8 mouse cellular contexts compared by ENCODE assay signal in genomic region chr2:75137983-75138745, GRCm38 (mm10).
A peak's percentile ranks its signal among the peaks of the same experiment; 100 is the strongest.
DNase-seq lines count a peak whose midpoint lies in the region; ATAC-seq and TF ChIP-seq lines count a peak whose summit lies in the region.

No protein-coding gene starts in this region.

- H3K9me3 ChIP-seq in forebrain, embryonic 11.5 days (ENCODE audit: control insufficient read depth, low read length), result no peaks in the 10 kb centered on the region
- H3K9me3 ChIP-seq in heart, postnatal 0 days (replicated peaks; ENCODE audit: control insufficient read depth, low read length), result no peaks in the 10 kb centered on the region
- H3K9me3 ChIP-seq in liver, embryonic 16.5 days (replicated peaks; ENCODE audit: control insufficient read depth, low read length), result no peaks in the 10 kb centered on the region
- H3K9me3 ChIP-seq in neural tube, embryonic 15.5 days (replicated peaks), result no peaks in the 10 kb centered on the region

- no peaks in the 10 kb centered on the region for H3K4me1 ChIP-seq in bone marrow, adult 2 months (ENCODE audit: control insufficient read depth, insufficient read depth, low read length)
- H3K4me1 ChIP-seq in forebrain, embryonic 11.5 days (replicated peaks; ENCODE audit: control insufficient read depth, insufficient read depth, low read length), result no peaks in the 10 kb centered on the region
- H3K4me1 ChIP-seq in heart, postnatal 0 days (ENCODE audit: control insufficient read depth, insufficient read depth), result no peaks in the 10 kb centered on the region
- H3K4me1 ChIP-seq in liver, embryonic 16.5 days (ENCODE audit: control insufficient read depth, low read depth, low read length), result no peaks in the 10 kb centered on the region; the same call in 1 of the 2 replicates
- H3K4me1 ChIP-seq in neural tube, embryonic 15.5 days, result peaks cover 21% of the 10 kb centered on the region

- H3K4me3 ChIP-seq in bone marrow, adult 2 months (replicated peaks; ENCODE audit: control insufficient read depth, low read depth, low read length), result no peak overlapping the region
- peak overlapping the region; percentile 29 for H3K4me3 ChIP-seq in forebrain, embryonic 11.5 days (ENCODE audit: low read depth, low read length)
- peak overlapping the region; percentile 48 for H3K4me3 ChIP-seq in heart, postnatal 0 days (ENCODE audit: low read depth, low read length)
- H3K4me3 ChIP-seq in liver, embryonic 16.5 days (ENCODE audit: low read depth, low read length), result peak overlapping the region; percentile 27
- peak overlapping the region; percentile 47 for H3K4me3 ChIP-seq in neural tube, embryonic 15.5 days (replicated peaks)

- 6% methylated on average over 29 of the region's 29 CpGs for WGBS in bone marrow, adult 2 months
- 6% methylated on average over 29 of the region's 29 CpGs for WGBS in forebrain, embryonic 11.5 days
- 9% methylated on average over 29 of the region's 29 CpGs for WGBS in heart, postnatal 0 days
- WGBS in liver, embryonic 16.5 days (ENCODE audit: insufficient replicate concordance), result 4% methylated on average over 29 of the region's 29 CpGs
- WGBS in neural tube, embryonic 15.5 days, result 4% methylated on average over 29 of the region's 29 CpGs

- no peaks in the 10 kb centered on the region for H3K36me3 ChIP-seq in forebrain, embryonic 11.5 days (ENCODE audit: control insufficient read depth, insufficient read depth, low read length)
- no peaks in the 10 kb centered on the region for H3K36me3 ChIP-seq in heart, postnatal 0 days (replicated peaks; ENCODE audit: control insufficient read depth, insufficient read depth, low read length)
- H3K36me3 ChIP-seq in liver, embryonic 16.5 days (ENCODE audit: control insufficient read depth, insufficient read depth), result no peaks in the 10 kb centered on the region
- H3K36me3 ChIP-seq in neural tube, embryonic 15.5 days, result no peaks in the 10 kb centered on the region

- peak; percentile 51 to 67 for DNase-seq in CD8-positive naive resting alpha-beta T cell, adult 2 months (ENCODE audit: low read depth in 2 of 2, low spot score in 2 of 2)
- DNase-seq in forebrain, embryonic 11.5 days (ENCODE audit: low spot score), result peak; percentile 88
- no peak for DNase-seq in heart, postnatal 0 days (ENCODE audit: low spot score)
- peak; percentile 81 to 85 for DNase-seq in kidney, postnatal 25 days
- DNase-seq in thymus, postnatal 4 days, result peak; percentile 93

- 0 out of 2 replicates have a peak, but pooled peaks have one; percentile 36 for ATAC-seq in forebrain, embryonic 11.5 days (replicated peaks; ENCODE audit: low FRiP score)
- no peak; the same call in 1 of the 2 replicates for ATAC-seq in heart, postnatal 0 days (ENCODE audit: insufficient read depth, low read depth)
- no peak for ATAC-seq in liver, embryonic 16.5 days (ENCODE audit: low read depth)
- peak; percentile 86 for ATAC-seq in neural tube, embryonic 15.5 days (ENCODE audit: low FRiP score)

- TF ChIP-seq CTCF in bone marrow, adult 2 months (IDR thresholded peaks at IDR 0.05; ENCODE audit: control insufficient read depth, insufficient read depth, low read length), result peak; percentile 16; the same call in 1 of the 2 replicates
- peak; percentile 66 for TF ChIP-seq CTCF in heart, postnatal 0 days (IDR thresholded peaks at IDR 0.05; ENCODE audit: low read depth)

- H3K9ac ChIP-seq in forebrain, embryonic 11.5 days (ENCODE audit: low read length), result no peak overlapping the region
- no peak overlapping the region for H3K9ac ChIP-seq in heart, postnatal 0 days (replicated peaks; ENCODE audit: low read depth, low read length)
- H3K9ac ChIP-seq in liver, embryonic 16.5 days (ENCODE audit: low read depth, low read length), result no peak overlapping the region
- H3K9ac ChIP-seq in neural tube, embryonic 15.5 days (replicated peaks), result peak overlapping the region; percentile 60

- peak overlapping the region; percentile 66 for H3K4me2 ChIP-seq in forebrain, embryonic 11.5 days (ENCODE audit: low read depth, low read length, severe bottlenecking)
- H3K4me2 ChIP-seq in heart, postnatal 0 days (ENCODE audit: low read depth, low read length), result peak overlapping the region; percentile 71
- peak overlapping the region; percentile 46 for H3K4me2 ChIP-seq in liver, embryonic 16.5 days (ENCODE audit: low read depth, low read length)
- H3K4me2 ChIP-seq in neural tube, embryonic 15.5 days, result peak overlapping the region; percentile 97

- no peak overlapping the region for H3K27ac ChIP-seq in bone marrow, adult 2 months (ENCODE audit: control insufficient read depth, insufficient read depth, low read depth, low read length, poor library complexity)
- H3K27ac ChIP-seq in forebrain, embryonic 11.5 days (ENCODE audit: low read depth, low read length), result no peak overlapping the region
- H3K27ac ChIP-seq in heart, postnatal 0 days (ENCODE audit: low read depth), result no peak overlapping the region
- no peak overlapping the region for H3K27ac ChIP-seq in liver, embryonic 16.5 days (ENCODE audit: low read length)
- peak overlapping the region; percentile 61; the same call in 1 of the 2 replicates for H3K27ac ChIP-seq in neural tube, embryonic 15.5 days (replicated peaks)

- no peak for TF ChIP-seq POLR2A in bone marrow, adult 2 months (IDR thresholded peaks at IDR 0.05; ENCODE audit: borderline replicate concordance, control insufficient read depth, low read depth, low read length)

- H3K27me3 ChIP-seq in forebrain, embryonic 11.5 days (ENCODE audit: control insufficient read depth, insufficient read depth, low read length), result peaks cover 43% of the 10 kb centered on the region
- peaks cover 67% of the 10 kb centered on the region for H3K27me3 ChIP-seq in heart, postnatal 0 days (ENCODE audit: control insufficient read depth, insufficient read depth, low read length)
- H3K27me3 ChIP-seq in liver, embryonic 16.5 days (ENCODE audit: control insufficient read depth, insufficient read depth, low read depth, low read length), result peaks cover 34% of the 10 kb centered on the region
- peaks cover 8% of the 10 kb centered on the region for H3K27me3 ChIP-seq in neural tube, embryonic 15.5 days (replicated peaks)

- no peak for TF ChIP-seq EP300 in heart, postnatal 0 days (IDR thresholded peaks at IDR 0.05; ENCODE audit: low read depth)

Comparison
In these comparisons a context has a peak if more than half of its experiments do, and no peak if none do; other contexts are left out.
1. ATAC-seq: peak in forebrain, embryonic 11.5 days (single experiment) and neural tube, embryonic 15.5 days (single experiment); none in heart, postnatal 0 days (single experiment) and liver, embryonic 16.5 days (single experiment).
2. H3K4me2 ChIP-seq: peak in every context shown above with its lines; median percentile 97 in neural tube, embryonic 15.5 days; 71 in heart, postnatal 0 days; 66 in forebrain, embryonic 11.5 days; 46 in liver, embryonic 16.5 days.